ENCODE assay signal across 10 mouse cellular contexts in the genomic region with DNA sequence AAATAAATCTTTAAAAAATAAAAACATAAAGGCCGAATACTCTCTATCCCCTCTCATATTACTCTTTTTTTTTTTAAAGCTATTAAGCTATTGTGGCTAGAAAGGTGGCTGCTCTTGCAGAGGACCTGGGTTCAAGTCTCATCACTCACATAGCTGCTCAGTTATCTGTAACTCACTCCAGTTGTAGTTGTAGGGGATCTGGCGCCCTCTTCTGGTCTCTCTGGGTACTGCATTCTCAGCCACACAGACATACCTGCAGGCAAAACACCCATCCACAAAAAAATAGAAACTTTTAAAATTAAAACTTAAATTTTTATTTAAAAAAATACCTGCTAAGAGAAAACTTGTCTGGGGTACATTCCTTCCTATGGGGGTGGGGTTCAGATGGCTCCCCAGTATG.
DNase-seq lines count a peak whose midpoint lies in the region; ATAC-seq and TF ChIP-seq lines count a peak whose summit lies in the region.
"Had no signal": no experiment of that assay in that cellular context is flagged by ENCODE, and none has a peak within 500 bp of the region (broad histone marks: within the 10 kb centered on the region; RNA-seq: fewer than 3 reads in every experiment).

No protein-coding gene starts in this region.

- H3K4me1 ChIP-seq in lung, adult 2 months (ENCODE audit: control insufficient read depth, insufficient read depth, low read length), result no peaks in the 10 kb centered on the region
- H3K4me1 ChIP-seq: liver, embryonic 15.5 days had no signal

- DNase-seq in adrenal gland, postnatal 36 days, result peak; percentile 28 to 43
- DNase-seq in adrenal gland, postnatal 10 days, result no peak
- no peak for DNase-seq in lung, adult 2 months
- DNase-seq in lung, adult 18-20 months, result no peak
- no peak for DNase-seq in brain, embryonic 14.5 days (ENCODE audit: low read depth)
- DNase-seq in testis, postnatal 10 days (ENCODE audit: low spot score), result peak; percentile 66
- no peak for DNase-seq in layer of hippocampus, adult 9-10 months (ENCODE audit: low spot score)

- TF ChIP-seq POLR2A in lung, adult 2 months (IDR thresholded peaks at IDR 0.05; ENCODE audit: borderline replicate concordance, extremely low read depth, low read depth, low read length), result no peak
- no peak for TF ChIP-seq POLR2A in brain, embryonic 14.5 days (IDR thresholded peaks at IDR 0.05; ENCODE audit: borderline replicate concordance, extremely low read depth, insufficient read depth, insufficient read length, poor library complexity, severe bottlenecking)

- ATAC-seq in monocyte, adult 5-6 weeks (replicated peaks; ENCODE audit: insufficient number of reproducible peaks, low FRiP score, low TSS enrichment, poor library complexity, severe bottlenecking), result no peak

- WGBS in lung, adult 2 months, result 51% methylated on average over 2 of the region's 2 CpGs

- H3K4me3 ChIP-seq in lung, adult 2 months (replicated peaks; ENCODE audit: extremely low read depth, low read depth, low read length), result no peak overlapping the region
- H3K4me3 ChIP-seq: liver, embryonic 15.5 days; neural tube, embryonic 13.5 days had no signal

- TF ChIP-seq CTCF in lung, adult 2 months (IDR thresholded peaks at IDR 0.05; ENCODE audit: insufficient read depth, low read length), result 0 out of 2 replicates have a peak, but pooled peaks have one; percentile 12
- peak; percentile 41; the same call in 1 of the 2 replicates for TF ChIP-seq CTCF in brain, embryonic 14.5 days (IDR thresholded peaks at IDR 0.05; ENCODE audit: borderline replicate concordance, extremely low read depth, insufficient read depth, insufficient read length)

Comparison
In these comparisons a context has a peak if more than half of its experiments do, and no peak if none do; other contexts are left out.
1. DNase-seq: peak in adrenal gland, postnatal 36 days (2 of 2) and testis, postnatal 10 days (single experiment); none in adrenal gland, postnatal 10 days (single experiment), lung, adult 2 months (single experiment), lung, adult 18-20 months (0 of 2), brain, embryonic 14.5 days (single experiment) and layer of hippocampus, adult 9-10 months (single experiment).